Mouse (Mus musculus) intestine, embryonic 14.5 days (tissue): ENCODE data around the gene Gm7075. TPM values are rescaled to one million over a fixed set of nuclear protein-coding genes. Genes with fewer than 3 reads are reported as not detected.

Experiments
- ATAC-seq: fragments of 200-750 bp; cut with Nextera tagmentation; replicated peaks from 2 replicates; pipeline ENCODE4 v1.8.0; 2017; ENCODE audit warnings: low read depth, moderate number of reproducible peaks, moderate TSS enrichment, moderate library complexity; ENCODE audit not compliant: low FRiP score, low TSS enrichment
- DNase-seq: peaks from one replicate; pipeline ENCODE4 v3.0.0-alpha.2; 2018; ENCODE audit warnings: low spot score
- H3K27ac ChIP-seq: fragments of 300-500 bp; sonication (generic); 2 replicates; pipeline ENCODE4 v1.5.1; 2014; ENCODE audit warnings: low read depth, mild to moderate bottlenecking, control low read depth
- H3K27me3 ChIP-seq: fragments of 300-500 bp; sonication (generic); replicated peaks from 2 replicates; pipeline ENCODE4 v1.6.1; 2014; ENCODE audit warnings: low read length, control low read depth; ENCODE audit not compliant: control insufficient read depth, insufficient read depth
- H3K36me3 ChIP-seq: fragments of 300-500 bp; sonication (generic); 2 replicates; pipeline ENCODE4 v1.6.1; 2014; ENCODE audit warnings: low read length, control low read depth; ENCODE audit not compliant: control insufficient read depth, insufficient read depth
- H3K4me1 ChIP-seq: fragments of 300-500 bp; sonication (generic); replicated peaks from 2 replicates; pipeline ENCODE4 v1.6.1; 2014; ENCODE audit warnings: low read length, control low read depth, mixed read lengths; ENCODE audit not compliant: control insufficient read depth, insufficient read depth
- H3K4me2 ChIP-seq: fragments of 300-500 bp; sonication (generic); 2 replicates; pipeline ENCODE4 v1.6.1; 2014; ENCODE audit warnings: low read length
- H3K4me3 ChIP-seq: fragments of 300-500 bp; sonication (generic); 2 replicates; pipeline ENCODE4 v1.5.1; 2014; ENCODE audit warnings: low read depth, low read length, control low read depth, mixed read lengths
- H3K9ac ChIP-seq: fragments of 300-500 bp; sonication (generic); 2 replicates; pipeline ENCODE4 v1.6.1; 2014; ENCODE audit warnings: mild to moderate bottlenecking, low read length
- H3K9me3 ChIP-seq: fragments of 300-500 bp; sonication (generic); 2 replicates; pipeline ENCODE4 v1.6.1; 2016; ENCODE audit warnings: low read length, control low read depth; ENCODE audit not compliant: control insufficient read depth
- WGBS: fragments of 180-500 bp; shearing (Covaris S2); extraction: QIAGEN DNeasy Blood & Tissue Kit; methylation state at CpG from one replicate; pipeline ENCODE4 v1.1.7; 2014; 5-methylcytosine and 5-hydroxymethylcytosine counted together
- polyA plus RNA-seq: library from polyadenylated mRNA; unstranded; fragments of >200 nt; fragmentation: Nextera tagmentation; extraction: Ambion mirVana; gene quantifications from 2 replicates; pipeline ENCODE4 v1.2.1, GENCODE M21; 2014

Gm7075 gene
- polyA plus RNA-seq, 1 experiment from 2014 or later, result not detected

GRCm38 (mm10) chr10:63382372-63383279 is 39.0 kb downstream of the Gm7075 start, which contains the start of gene Dnajc12:
Gene Dnajc12, plus strand, starts transcription at chr10:63382443.
- peak within 1 kb of the TSS; percentile 90 for H3K4me2 ChIP-seq
- no peaks in the 10 kb centered on the region for H3K9me3 ChIP-seq
- peaks cover 13% of the 10 kb centered on the region for H3K27me3 ChIP-seq
- DNase-seq, result peak; percentile 85
- under 1% methylated on average over 28 of the region's 28 CpGs for WGBS
- no peaks in the 10 kb centered on the region for H3K36me3 ChIP-seq
- no peak within 1 kb of the TSS for H3K27ac ChIP-seq
- 0 out of 2 replicates have a peak, but pooled peaks cover 7% of the 10 kb centered on the region for H3K4me1 ChIP-seq
- peak; percentile 91 for ATAC-seq
- peak within 1 kb of the TSS; percentile 59 for H3K4me3 ChIP-seq
- peak within 1 kb of the TSS; percentile 62 for H3K9ac ChIP-seq

- 0 out of 2 replicates have a peak, but pooled peaks cover 7% of the 10 kb centered on the region for H3K4me1 ChIP-seq
- no peak within 1 kb of the TSS for H3K27ac ChIP-seq
- peak within 1 kb of the TSS; percentile 62 for H3K9ac ChIP-seq
- no peak for ATAC-seq
- H3K36me3 ChIP-seq, result no peaks in the 10 kb centered on the region
- peak; percentile 63 for DNase-seq
- H3K27me3 ChIP-seq, result peaks cover 13% of the 10 kb centered on the region
- 10% methylated on average over 24 of the region's 24 CpGs for WGBS
- no peaks in the 10 kb centered on the region for H3K9me3 ChIP-seq
- peak within 1 kb of the TSS; percentile 59 for H3K4me3 ChIP-seq
- peak within 1 kb of the TSS; percentile 90 for H3K4me2 ChIP-seq
Observed at GRCm38 (mm10) chr10:63381498-63382280, 39.9 kb downstream of the Gm7075 start, which contains the start of gene Sirt1. Gene Sirt1, minus strand, starts transcription at chr10:63381704.

GRCm38 (mm10) chr10:63378948-63379680 is 42.5 kb downstream of the Gm7075 start:
- WGBS, result 72% methylated on average over 6 of the region's 6 CpGs
- no peak overlapping the region for H3K27ac ChIP-seq

GRCm38 (mm10) chr10:63377468-63377867 is 44.1 kb downstream of the Gm7075 start:
- Histone ChIP-seq H3K4me1 (0 out of 2 replicates have a peak, but pooled peaks cover 7% of the 10 kb centered on the region), H3K4me2 (no peak overlapping the region), H3K9ac (no peak overlapping the region), H3K4me3 (no peak overlapping the region), H3K9me3 (no peaks in the 10 kb centered on the region), H3K27ac (no peak overlapping the region), H3K36me3 (no peaks in the 10 kb centered on the region), H3K27me3 (peaks cover 13% of the 10 kb centered on the region)
- WGBS, result 18% methylated on average over 9 of the region's 9 CpGs
- DNase-seq, result peak; percentile 72
- ATAC-seq, result 0 out of 2 replicates have a peak, but pooled peaks have one; percentile 24

More at GRCm38 (mm10) chr10:63378948-63379680, 42.5 kb downstream of the Gm7075 start:
- ATAC-seq, result no peak
- no peak overlapping the region for H3K4me2 ChIP-seq
- peaks cover 13% of the 10 kb centered on the region for H3K27me3 ChIP-seq
- H3K4me1 ChIP-seq, result 0 out of 2 replicates have a peak, but pooled peaks cover 7% of the 10 kb centered on the region
- no peaks in the 10 kb centered on the region for H3K36me3 ChIP-seq
- no peaks in the 10 kb centered on the region for H3K9me3 ChIP-seq
- DNase-seq, result no peak
- H3K9ac ChIP-seq, result no peak overlapping the region
- no peak overlapping the region for H3K4me3 ChIP-seq

- Histone ChIP-seq H3K27me3 (peaks cover 10% of the 10 kb centered on the region), H3K36me3 (no peaks in the 10 kb centered on the region), H3K4me3 (no peak overlapping the region), H3K4me1 (no peaks in the 10 kb centered on the region), H3K4me2 (no peak overlapping the region), H3K9me3 (no peaks in the 10 kb centered on the region), H3K27ac (no peak overlapping the region), H3K9ac (no peak overlapping the region)
- WGBS, result 85% methylated on average over 5 of the region's 5 CpGs
- ATAC-seq, result no peak
- DNase-seq, result no peak
Observed at GRCm38 (mm10) chr10:63376303-63376702, 45.3 kb downstream of the Gm7075 start.

Other genes starting within 250 kb of the Gm7075 start
- gene Mypn, start 217.8 kb downstream of the Gm7075 start, polyA plus RNA-seq, result not detected in 2 replicates
- 39.8 and 46.2 TPM in 2 replicates for gene Herc4, start 178.0 kb downstream of the Gm7075 start, polyA plus RNA-seq
- gene Sirt1, start 40.1 kb downstream of the Gm7075 start, polyA plus RNA-seq, result 6.8 and 6.9 TPM in 2 replicates
- gene Dnajc12, start 39.3 kb downstream of the Gm7075 start, polyA plus RNA-seq, result 7.5 and 8.3 TPM in 2 replicates
- gene Ctnna3, start 8.3 kb upstream of the Gm7075 start, polyA plus RNA-seq, result 1.5 and 1.7 TPM in 2 replicates